Mouse (Mus musculus) heart, embryonic 11.5 days (tissue): ENCODE measurements at regions not wholly inside any gene's neighbourhood (a gene's known extent, or its start where the extent isn't known, plus 50 kb on each side); places are given as distances from the start of the nearest gene placed in this dataset.

ENCODE experiments used
- ATAC-seq: fragments of 200-750 bp; cut with Nextera tagmentation; replicated peaks from 2 replicates; pipeline ENCODE4 v1.8.0; 2017; ENCODE audit warnings: moderate library complexity; ENCODE audit not compliant: insufficient number of reproducible peaks, low FRiP score, low TSS enrichment
- H3K27ac ChIP-seq: fragments of 300-500 bp; sonication (generic); 2 replicates; pipeline ENCODE4 v1.5.1; 2014; ENCODE audit warnings: mild to moderate bottlenecking, low read depth, low read length
- H3K27me3 ChIP-seq: fragments of 300-500 bp; sonication (generic); 2 replicates; pipeline ENCODE4 v1.6.1; 2014; ENCODE audit warnings: mild to moderate bottlenecking, low read length, mixed read lengths; ENCODE audit not compliant: control insufficient read depth, insufficient read depth
- H3K36me3 ChIP-seq: fragments of 300-500 bp; sonication (generic); 2 replicates; pipeline ENCODE4 v1.6.1; 2014; ENCODE audit warnings: mild to moderate bottlenecking, low read length, moderate library complexity, mixed read lengths; ENCODE audit not compliant: control insufficient read depth, insufficient read depth
- H3K4me1 ChIP-seq: fragments of 300-500 bp; sonication (generic); 2 replicates; pipeline ENCODE4 v1.6.1; 2014; ENCODE audit warnings: low read length; ENCODE audit not compliant: control insufficient read depth, insufficient read depth
- H3K4me2 ChIP-seq: fragments of 300-500 bp; sonication (generic); 2 replicates; pipeline ENCODE4 v1.6.1; 2014; ENCODE audit warnings: mild to moderate bottlenecking, moderate library complexity
- H3K4me3 ChIP-seq: fragments of 300-500 bp; sonication (generic); 2 replicates; pipeline ENCODE4 v1.5.1; 2014; ENCODE audit warnings: low read depth, low read length
- H3K9ac ChIP-seq: fragments of 300-500 bp; sonication (generic); 2 replicates; pipeline ENCODE4 v1.6.1; 2014; ENCODE audit warnings: mild to moderate bottlenecking, low read depth, low read length, moderate library complexity
- H3K9me3 ChIP-seq: fragments of 300-500 bp; sonication (generic); replicated peaks from 2 replicates; pipeline ENCODE4 v1.6.1; 2016; ENCODE audit warnings: low read length; ENCODE audit not compliant: control insufficient read depth
- WGBS: fragments of 180-500 bp; shearing (Covaris S2); extraction: QIAGEN DNeasy Blood & Tissue Kit; methylation state at CpG from one replicate; pipeline ENCODE4 v1.1.7; 2014; ENCODE audit not compliant: insufficient replicate concordance; 5-methylcytosine and 5-hydroxymethylcytosine counted together

DNA sequence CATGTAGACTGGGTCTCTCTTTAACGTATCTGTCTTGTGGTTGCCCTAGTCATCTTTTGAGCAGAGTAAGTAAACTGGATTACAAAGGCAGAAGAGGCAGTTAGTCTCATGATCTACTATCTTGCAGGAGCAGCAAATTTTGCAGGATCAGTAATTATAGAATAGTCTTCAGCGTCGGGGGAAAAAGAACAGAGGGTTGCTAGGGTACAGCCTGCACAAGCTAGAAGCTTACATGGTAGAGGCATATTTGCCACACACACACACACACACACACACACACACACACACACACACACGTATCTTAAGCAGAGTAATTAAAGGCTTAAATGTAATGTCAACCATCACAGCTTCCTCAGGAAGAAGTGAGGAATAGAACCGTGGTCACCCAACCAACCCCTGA is 307.6 kb downstream of the Ptpru start:
- Histone ChIP-seq H3K4me1 (no peaks in the 10 kb centered on the region), H3K36me3 (no peaks in the 10 kb centered on the region), H3K27ac (no peak overlapping the region), H3K4me2 (no peak overlapping the region), H3K4me3 (no peak overlapping the region), H3K27me3 (no peaks in the 10 kb centered on the region), H3K9me3 (no peaks in the 10 kb centered on the region), H3K9ac (no peak overlapping the region)
- ATAC-seq = no peak
- WGBS = 71% methylated on average over 5 of the region's 5 CpGs

DNA sequence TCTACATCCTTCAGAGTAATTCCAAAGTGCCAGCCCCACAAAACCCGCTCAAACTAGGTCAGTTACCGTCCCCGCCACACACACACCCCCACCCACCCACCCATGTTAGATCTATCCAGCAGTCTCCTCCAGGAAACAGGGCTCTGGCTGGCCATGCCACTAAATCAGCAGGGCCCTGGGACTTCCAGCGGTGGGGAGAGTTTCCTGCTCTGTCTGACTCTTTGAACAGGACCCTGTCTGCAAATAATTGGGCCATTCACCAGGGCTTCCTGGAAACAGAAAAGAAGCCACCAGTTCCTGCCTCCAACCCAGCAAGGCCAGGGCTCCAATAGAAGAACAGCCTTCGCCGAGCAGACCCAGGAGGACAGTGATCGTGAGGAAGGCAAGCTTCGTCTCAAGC is 307.1 kb downstream of the Ptpru start:
- no peaks in the 10 kb centered on the region for H3K9me3 ChIP-seq
- H3K4me2 ChIP-seq = no peak overlapping the region
- WGBS = 68% methylated on average over 8 of the region's 8 CpGs
- no peaks in the 10 kb centered on the region for H3K36me3 ChIP-seq
- H3K4me1 ChIP-seq = no peaks in the 10 kb centered on the region
- ATAC-seq = no peak
- no peaks in the 10 kb centered on the region for H3K27me3 ChIP-seq
- H3K9ac ChIP-seq = no peak overlapping the region
- no peak overlapping the region for H3K4me3 ChIP-seq
- H3K27ac ChIP-seq = no peak overlapping the region

GRCm38 (mm10) chr4:131534831-131535230 is 303.3 kb downstream of the Ptpru start:
- H3K36me3 ChIP-seq = no peaks in the 10 kb centered on the region
- no peak overlapping the region for H3K4me3 ChIP-seq
- no peak overlapping the region for H3K9ac ChIP-seq
- no peak overlapping the region for H3K4me2 ChIP-seq
- WGBS = 82% methylated on average over 6 of the region's 6 CpGs
- H3K27ac ChIP-seq = no peak overlapping the region
- no peaks in the 10 kb centered on the region for H3K9me3 ChIP-seq
- ATAC-seq = no peak
- H3K27me3 ChIP-seq = no peaks in the 10 kb centered on the region
- H3K4me1 ChIP-seq = no peaks in the 10 kb centered on the region

DNA sequence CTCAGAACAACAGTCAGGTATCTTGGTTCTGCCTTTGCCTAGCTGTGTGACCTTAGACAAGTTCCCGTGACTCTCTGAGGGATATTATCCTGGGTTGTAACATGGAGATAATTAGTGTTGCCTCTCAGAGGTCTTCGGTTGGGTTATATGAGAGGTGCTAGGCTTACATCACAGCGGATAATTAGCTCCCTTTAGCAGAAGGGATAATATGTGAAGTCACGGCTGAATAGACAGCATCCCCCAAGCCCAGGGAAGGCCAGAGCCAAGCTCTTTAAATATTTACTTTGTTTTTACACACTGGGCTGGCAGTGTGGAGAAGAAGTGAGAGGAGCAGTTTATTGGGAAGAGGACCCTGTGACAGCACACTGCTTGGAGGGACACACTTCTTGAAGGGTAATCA is 299.9 kb downstream of the Ptpru start:
- no peak overlapping the region for H3K9ac ChIP-seq
- 80% methylated on average over 4 of the region's 4 CpGs for WGBS
- ATAC-seq = no peak

GRCm38 (mm10) chr4:131546422-131547200 is 291.5 kb downstream of the Ptpru start:
- no peak overlapping the region for H3K4me3 ChIP-seq
- no peak overlapping the region for H3K9ac ChIP-seq
- no peaks in the 10 kb centered on the region for H3K4me1 ChIP-seq
- H3K9me3 ChIP-seq = no peaks in the 10 kb centered on the region
- ATAC-seq = no peak
- H3K36me3 ChIP-seq = no peaks in the 10 kb centered on the region
- no peak overlapping the region for H3K27ac ChIP-seq
- 71% methylated on average over 12 of the region's 12 CpGs for WGBS
- H3K27me3 ChIP-seq = no peaks in the 10 kb centered on the region
- H3K4me2 ChIP-seq = no peak overlapping the region

More for the DNA sequence above, 299.9 kb downstream of the Ptpru start:
- Histone ChIP-seq H3K27ac (no peak overlapping the region), H3K27me3 (no peaks in the 10 kb centered on the region), H3K4me2 (no peak overlapping the region), H3K4me1 (no peaks in the 10 kb centered on the region), H3K36me3 (no peaks in the 10 kb centered on the region), H3K9me3 (no peaks in the 10 kb centered on the region), H3K4me3 (no peak overlapping the region)

DNA sequence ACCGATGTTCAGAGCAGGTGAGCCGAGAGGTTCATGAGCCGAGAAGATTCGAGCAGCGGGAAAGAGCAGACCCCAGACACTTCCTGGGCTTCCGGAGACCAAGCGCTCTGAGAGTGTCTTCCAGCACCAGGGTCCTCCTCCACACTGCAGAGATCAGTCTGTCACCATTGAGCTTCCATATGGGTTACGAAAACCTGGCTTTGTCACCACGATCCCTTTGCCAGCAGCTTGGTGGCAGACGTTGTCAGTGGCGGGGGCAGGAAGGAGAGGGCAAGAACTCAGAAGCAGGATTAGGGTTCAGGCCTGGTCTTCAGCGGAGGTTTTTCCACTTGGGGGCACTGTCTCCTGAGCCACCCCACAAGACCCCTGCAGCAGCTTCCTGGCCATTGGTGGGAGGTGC is 288.5 kb downstream of the Ptpru start:
- H3K36me3 ChIP-seq = no peaks in the 10 kb centered on the region
- no peaks in the 10 kb centered on the region for H3K27me3 ChIP-seq
- H3K9ac ChIP-seq = no peak overlapping the region
- H3K27ac ChIP-seq = no peak overlapping the region
- no peak overlapping the region for H3K4me3 ChIP-seq
- no peak for ATAC-seq
- H3K9me3 ChIP-seq = no peaks in the 10 kb centered on the region
- 70% methylated on average over 12 of the region's 12 CpGs for WGBS
- H3K4me1 ChIP-seq = no peaks in the 10 kb centered on the region
- H3K4me2 ChIP-seq = no peak overlapping the region

DNA sequence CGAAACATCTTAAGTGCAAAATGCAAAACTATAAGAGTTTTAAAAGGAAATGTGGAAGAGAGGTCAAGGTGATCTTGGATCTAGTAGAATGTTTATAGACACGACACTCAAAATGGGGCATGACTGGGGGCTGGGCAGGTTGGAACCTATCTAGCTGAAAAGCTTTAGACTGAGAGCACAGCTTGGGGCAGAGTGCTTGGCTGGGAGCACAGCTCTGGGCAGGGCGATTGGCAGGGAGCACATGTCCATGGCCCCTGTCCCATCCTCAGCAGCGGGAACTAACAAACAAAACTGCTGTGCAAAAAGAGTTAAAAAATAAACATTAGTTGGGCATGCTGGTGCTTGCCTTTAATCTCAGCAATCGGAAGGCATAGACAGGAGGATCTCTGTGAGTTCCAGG is 279.6 kb downstream of the Ptpru start:
- no peak overlapping the region for H3K9ac ChIP-seq
- H3K9me3 ChIP-seq = no peaks in the 10 kb centered on the region
- H3K4me3 ChIP-seq = no peak overlapping the region
- WGBS = 73% methylated on average over 5 of the region's 5 CpGs
- H3K4me2 ChIP-seq = no peak overlapping the region
- ATAC-seq = no peak
- no peak overlapping the region for H3K27ac ChIP-seq
- no peaks in the 10 kb centered on the region for H3K4me1 ChIP-seq
- H3K36me3 ChIP-seq = no peaks in the 10 kb centered on the region
- H3K27me3 ChIP-seq = no peaks in the 10 kb centered on the region

GRCm38 (mm10) chr4:131563851-131564250 is 274.2 kb downstream of the Ptpru start:
- no peak overlapping the region for H3K27ac ChIP-seq
- no peaks in the 10 kb centered on the region for H3K4me1 ChIP-seq
- 61% methylated on average over 4 of the region's 4 CpGs for WGBS
- no peak overlapping the region for H3K9ac ChIP-seq
- no peaks in the 10 kb centered on the region for H3K36me3 ChIP-seq
- no peak for ATAC-seq
- no peaks in the 10 kb centered on the region for H3K9me3 ChIP-seq
- H3K4me2 ChIP-seq = no peak overlapping the region
- H3K4me3 ChIP-seq = no peak overlapping the region
- H3K27me3 ChIP-seq = no peaks in the 10 kb centered on the region

- no peak overlapping the region for H3K9ac ChIP-seq
- H3K9me3 ChIP-seq = no peaks in the 10 kb centered on the region
- 67% methylated on average over 7 of the region's 7 CpGs for WGBS
- H3K4me1 ChIP-seq = no peaks in the 10 kb centered on the region
- H3K27me3 ChIP-seq = no peaks in the 10 kb centered on the region
- H3K4me2 ChIP-seq = no peak overlapping the region
- H3K36me3 ChIP-seq = no peaks in the 10 kb centered on the region
- ATAC-seq = no peak
- H3K4me3 ChIP-seq = no peak overlapping the region
- H3K27ac ChIP-seq = no peak overlapping the region
Measured at GRCm38 (mm10) chr4:131565203-131565602, 272.9 kb downstream of the Ptpru start.
